Mouse (Mus musculus): ENCODE measurements around the gene Rrp8.

The Rrp8 gene

GRCm38 (mm10) chr7:105736911-105737521 is at the start of gene Rrp8:
Gene Rrp8 (minus strand): TSS chr7:105737385.
- no peak for TF ChIP-seq GATA4 (IDR thresholded peaks at IDR 0.05; ENCODE audit: insufficient replicate concordance, low read length)

GRCm38 (mm10) chr7:105786506-105787284 is 49.5 kb upstream of the Rrp8 start:
- TF ChIP-seq GATA4 (IDR thresholded peaks at IDR 0.05; ENCODE audit: insufficient replicate concordance, low read length), result no peak

GRCm38 (mm10) chr7:105784556-105784955 is 47.4 kb upstream of the Rrp8 start:
- TF ChIP-seq GATA4 (IDR thresholded peaks at IDR 0.05; ENCODE audit: insufficient replicate concordance, low read length), result no peak

DNA sequence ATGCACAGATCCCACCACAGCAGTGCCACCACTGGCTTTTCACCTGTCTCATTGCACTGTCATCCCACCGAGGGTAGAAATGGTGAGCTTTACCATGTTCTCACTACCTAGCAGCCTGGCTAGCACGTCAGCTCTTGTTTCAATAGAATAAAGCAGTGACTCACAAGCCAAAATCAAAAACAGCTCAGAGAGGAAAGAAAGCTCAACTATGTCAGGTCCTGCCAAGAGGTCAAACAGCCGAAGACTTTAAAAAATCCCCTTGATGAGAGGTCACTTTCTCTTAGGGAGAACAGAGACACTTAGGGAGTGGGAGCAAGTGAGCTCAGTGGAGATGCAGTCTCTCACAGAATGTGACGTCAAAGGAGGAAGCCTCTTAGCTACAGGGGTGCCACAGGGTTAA is 46.7 kb upstream of the Rrp8 start:
- no peak for TF ChIP-seq GATA4 (IDR thresholded peaks at IDR 0.05; ENCODE audit: insufficient replicate concordance, low read length)

DNA sequence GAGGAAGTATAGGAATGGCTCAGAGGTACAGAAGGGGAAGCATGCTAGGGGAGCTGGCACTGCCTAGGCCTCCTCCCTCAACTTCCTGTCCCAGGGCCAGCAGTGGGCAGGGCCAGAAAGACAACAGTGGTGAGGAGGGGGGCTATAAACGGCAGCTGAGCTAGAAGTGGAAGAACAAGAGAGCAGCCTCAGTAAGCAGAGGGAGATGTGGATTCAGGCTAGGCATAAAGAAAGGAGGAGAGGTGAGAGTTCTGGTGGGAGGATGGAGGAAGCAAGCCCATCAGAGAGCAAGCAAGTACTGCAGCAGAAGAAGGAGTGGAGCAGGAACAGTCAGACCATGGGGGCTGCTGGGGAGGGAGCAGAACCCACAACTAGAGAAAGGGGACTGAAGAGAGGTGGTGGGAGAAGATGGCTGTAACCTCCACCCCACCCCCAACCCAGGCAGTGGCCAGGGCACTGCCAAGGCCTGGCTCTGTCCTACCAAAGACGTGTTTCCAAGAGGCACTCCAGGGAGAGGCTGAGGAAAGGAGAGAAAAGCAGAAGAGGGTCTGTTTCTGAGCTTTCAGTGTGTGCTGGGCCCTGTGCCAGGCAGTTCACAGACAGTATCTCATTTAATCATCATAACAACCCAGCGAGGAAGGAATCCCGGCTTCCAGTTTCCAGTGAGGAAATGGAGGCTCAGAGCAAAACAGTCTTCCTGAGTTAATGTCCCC is 41.5 kb upstream of the Rrp8 start:
- TF ChIP-seq GATA4 (IDR thresholded peaks at IDR 0.05; ENCODE audit: insufficient replicate concordance, low read length), result peak; percentile 35; the same call in 1 of the 2 replicates

GRCm38 (mm10) chr7:105777797-105778552 is 40.8 kb upstream of the Rrp8 start:
- no peak for TF ChIP-seq GATA4 (IDR thresholded peaks at IDR 0.05; ENCODE audit: insufficient replicate concordance, low read length)

GRCm38 (mm10) chr7:105777316-105777715 is 40.1 kb upstream of the Rrp8 start:
- no peak for TF ChIP-seq GATA4 (IDR thresholded peaks at IDR 0.05; ENCODE audit: insufficient replicate concordance, low read length)

DNA sequence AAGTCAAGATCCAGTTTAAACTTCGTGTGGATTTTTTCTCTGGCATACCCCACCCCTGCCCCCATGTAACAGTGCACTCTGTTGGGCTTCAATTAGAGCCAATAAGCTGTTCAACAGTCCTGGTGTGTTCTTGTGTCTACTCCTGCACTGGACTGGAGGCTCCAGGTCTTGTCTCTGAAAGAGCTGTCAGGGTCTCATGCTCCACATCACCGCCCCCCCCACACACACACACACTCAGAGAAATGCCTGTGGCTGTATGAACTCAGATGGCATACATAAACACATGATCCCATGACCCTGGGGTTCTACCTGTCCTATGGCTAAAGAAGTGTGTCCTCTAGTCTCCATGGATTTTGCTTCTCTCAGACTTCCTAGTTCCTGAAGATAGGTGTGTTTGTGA is 38.8 kb upstream of the Rrp8 start:
- TF ChIP-seq GATA4 (IDR thresholded peaks at IDR 0.05; ENCODE audit: insufficient replicate concordance, low read length), result no peak

DNA sequence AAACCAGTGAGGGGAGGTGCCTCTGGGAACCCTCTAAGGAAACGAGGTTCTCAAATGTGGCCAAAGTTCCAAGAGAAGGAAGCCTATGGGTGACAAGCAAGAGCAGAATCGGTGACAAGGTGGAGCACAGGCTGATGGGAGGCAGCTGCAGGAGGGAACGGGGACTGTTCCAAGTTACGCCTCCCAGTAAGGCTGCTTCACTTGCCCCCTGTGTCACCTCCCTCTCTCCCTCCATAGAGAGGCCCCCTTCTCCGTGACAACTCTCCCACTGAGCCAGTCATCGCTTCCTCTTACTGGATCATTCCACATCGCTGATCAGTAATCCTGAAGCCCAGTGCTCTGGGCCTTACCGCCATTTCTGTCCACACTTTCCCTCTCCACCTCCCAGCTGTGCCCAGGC is 37.5 kb upstream of the Rrp8 start:
- no peak for TF ChIP-seq GATA4 (IDR thresholded peaks at IDR 0.05; ENCODE audit: insufficient replicate concordance, low read length)

- no peak for TF ChIP-seq GATA4 (IDR thresholded peaks at IDR 0.05; ENCODE audit: insufficient replicate concordance, low read length)
These were observed 35.9 kb upstream of the Rrp8 start for GRCm38 (mm10) chr7:105773041-105773440.

GRCm38 (mm10) chr7:105772331-105772730 is 35.1 kb upstream of the Rrp8 start:
- no peak for TF ChIP-seq GATA4 (IDR thresholded peaks at IDR 0.05; ENCODE audit: insufficient replicate concordance, low read length)

DNA sequence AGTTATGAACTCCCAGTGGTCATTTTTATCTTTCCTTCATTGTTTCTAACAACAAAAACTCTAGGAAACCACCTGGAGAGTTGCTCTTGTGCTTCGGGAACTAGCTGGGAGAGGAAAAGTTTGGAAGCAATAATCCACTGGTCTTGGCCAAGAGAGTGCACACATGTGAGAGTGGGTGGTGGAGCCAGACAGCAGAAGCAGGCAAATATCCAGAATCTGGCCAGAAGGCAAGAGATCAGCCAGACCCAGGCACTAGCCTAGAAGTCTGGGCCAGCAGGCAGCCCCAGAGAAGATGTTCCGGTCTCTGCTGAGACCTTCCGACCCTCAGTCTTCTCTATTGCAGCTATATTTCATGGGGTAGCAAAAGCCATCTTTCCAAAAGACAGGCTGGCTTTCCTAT is 32.8 kb upstream of the Rrp8 start:
- TF ChIP-seq GATA4 (IDR thresholded peaks at IDR 0.05; ENCODE audit: insufficient replicate concordance, low read length), result no peak

- TF ChIP-seq GATA4 (IDR thresholded peaks at IDR 0.05; ENCODE audit: insufficient replicate concordance, low read length), result no peak
These were observed 30.6 kb upstream of the Rrp8 start for GRCm38 (mm10) chr7:105767729-105768165.

DNA sequence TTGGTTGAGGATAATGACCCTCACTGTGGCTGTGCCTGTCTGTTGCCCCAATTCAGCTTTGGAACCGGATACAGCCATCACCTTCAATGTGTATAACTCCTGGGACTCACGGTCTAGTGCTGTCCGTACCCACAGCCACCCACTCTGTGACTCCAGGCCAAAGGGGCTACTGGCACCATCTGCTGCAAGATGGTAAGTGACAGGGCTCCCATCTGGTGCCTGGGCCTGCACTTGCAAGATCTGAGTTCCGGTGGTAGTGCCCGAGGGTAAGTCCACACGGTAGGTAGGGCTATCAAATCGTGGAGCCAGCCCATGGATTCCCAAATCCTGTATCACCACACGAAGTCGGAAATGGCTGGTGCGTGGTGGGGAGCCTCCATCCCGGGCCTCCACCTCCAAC is 27.1 kb upstream of the Rrp8 start:
- TF ChIP-seq GATA4 (IDR thresholded peaks at IDR 0.05; ENCODE audit: insufficient replicate concordance, low read length), result no peak
